Mouse (Mus musculus): ENCODE results near the gene Idi1. TPM values are rescaled to one million over a fixed set of nuclear protein-coding genes. Genes with fewer than 3 reads are reported as not detected.
A peak's percentile ranks its signal among the peaks of the same experiment; 100 is the strongest.
"Not testable (repeated sequence)": the region's sequence is repeated elsewhere in the genome, so short reads cannot be mapped to it uniquely, and the experiment has no call there.

Gene Idi1
- 103 and 107 TPM in 2 replicates for polyA plus RNA-seq (2015; fragmentation: Nextera tagmentation; extraction: Ambion mirVana)

- H3K27ac ChIP-seq (replicated peaks), result peak within 1 kb of the TSS; percentile 99
- H3K9ac ChIP-seq (replicated peaks), result peak within 1 kb of the TSS; percentile 75
- no peaks in the 10 kb centered on the region for H3K27me3 ChIP-seq (replicated peaks)
- H3K36me3 ChIP-seq, result peaks cover 14% of the 10 kb centered on the region
- WGBS, result under 1% methylated on average over 46 of the region's 46 CpGs
- peaks cover 25% of the 10 kb centered on the region for H3K4me1 ChIP-seq
- peak within 1 kb of the TSS; percentile 63 for H3K4me2 ChIP-seq
- no peaks in the 10 kb centered on the region for H3K9me3 ChIP-seq (replicated peaks)
- peak within 1 kb of the TSS; percentile 80 for H3K4me3 ChIP-seq (replicated peaks)
- peak; percentile 99 for ATAC-seq (ENCODE audit: low FRiP score)
These were observed at the start of gene Idi1 for GRCm38 (mm10) chr13:8885445-8886184. Gene Idi1 (plus strand): TSS chr13:8885501.

DNA sequence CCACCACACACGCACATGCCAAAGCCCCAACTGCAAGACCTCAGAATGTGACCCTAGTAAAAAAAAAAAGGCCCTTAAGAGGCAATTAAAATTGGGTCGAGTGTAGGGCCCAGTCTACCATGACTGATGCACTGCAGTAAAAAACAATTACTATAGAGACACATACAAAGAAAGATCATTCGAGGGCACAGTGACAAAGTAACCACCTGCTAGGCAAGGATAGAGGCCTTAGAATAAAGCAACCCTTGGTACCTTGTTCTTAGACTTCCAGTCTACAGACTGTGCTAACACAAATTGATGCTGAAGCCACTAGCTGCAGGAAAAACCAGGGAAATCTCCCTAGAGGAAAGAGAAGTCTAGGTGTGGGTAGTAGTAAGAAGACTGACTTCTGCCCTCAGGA, 46.9 kb upstream of the Idi1 start:
- H3K36me3 ChIP-seq, result peaks cover 66% of the 10 kb centered on the region
- WGBS, result 16% methylated on average over 3 of the region's 3 CpGs
- H3K9me3 ChIP-seq (replicated peaks), result no peaks in the 10 kb centered on the region

GRCm38 (mm10) chr13:8839111-8839510, 46.2 kb upstream of the Idi1 start:
- Histone ChIP-seq H3K9me3 (replicated peaks) (no peaks in the 10 kb centered on the region), H3K36me3 (peaks cover 66% of the 10 kb centered on the region), H3K27me3 (replicated peaks) (no peaks in the 10 kb centered on the region), H3K27ac (replicated peaks) (no peak overlapping the region), H3K4me2 (no peak overlapping the region), H3K9ac (replicated peaks) (no peak overlapping the region), H3K4me3 (replicated peaks) (no peak overlapping the region), H3K4me1 (no peaks in the 10 kb centered on the region)
- 87% methylated on average over 10 of the region's 10 CpGs for WGBS
- no peak for ATAC-seq (ENCODE audit: low FRiP score)

More for the DNA sequence above, 46.9 kb upstream of the Idi1 start:
- H3K27me3 ChIP-seq (replicated peaks), result no peaks in the 10 kb centered on the region
- no peak overlapping the region for H3K9ac ChIP-seq (replicated peaks)
- 0 out of 2 replicates have a peak, but pooled peaks have one; percentile 41 for ATAC-seq (ENCODE audit: low FRiP score)
- H3K4me1 ChIP-seq, result no peaks in the 10 kb centered on the region
- no peak overlapping the region for H3K4me2 ChIP-seq
- H3K4me3 ChIP-seq (replicated peaks), result no peak overlapping the region
- H3K27ac ChIP-seq (replicated peaks), result no peak overlapping the region

GRCm38 (mm10) chr13:8839937-8840336, 45.4 kb upstream of the Idi1 start:
- Histone ChIP-seq H3K4me1 (no peaks in the 10 kb centered on the region), H3K36me3 (peaks cover 61% of the 10 kb centered on the region), H3K4me3 (replicated peaks) (no peak overlapping the region), H3K4me2 (no peak overlapping the region), H3K9ac (replicated peaks) (no peak overlapping the region), H3K9me3 (replicated peaks) (no peaks in the 10 kb centered on the region), H3K27ac (replicated peaks) (no peak overlapping the region), H3K27me3 (replicated peaks) (no peaks in the 10 kb centered on the region)
- no peak for ATAC-seq (ENCODE audit: low FRiP score)
- WGBS, result 81% methylated on average over 6 of the region's 6 CpGs

- no peak overlapping the region for H3K9ac ChIP-seq (replicated peaks)
- H3K9me3 ChIP-seq (replicated peaks), result no peaks in the 10 kb centered on the region
- no peak overlapping the region for H3K4me3 ChIP-seq (replicated peaks)
- 94% methylated on average over 2 of the region's 2 CpGs for WGBS
- H3K4me2 ChIP-seq, result no peak overlapping the region
- no peaks in the 10 kb centered on the region for H3K4me1 ChIP-seq
- H3K36me3 ChIP-seq, result peaks cover 59% of the 10 kb centered on the region
- H3K27ac ChIP-seq (replicated peaks), result no peak overlapping the region
- ATAC-seq (ENCODE audit: low FRiP score), result no peak
- no peaks in the 10 kb centered on the region for H3K27me3 ChIP-seq (replicated peaks)
These were observed 44.4 kb upstream of the Idi1 start for GRCm38 (mm10) chr13:8840941-8841340.

DNA sequence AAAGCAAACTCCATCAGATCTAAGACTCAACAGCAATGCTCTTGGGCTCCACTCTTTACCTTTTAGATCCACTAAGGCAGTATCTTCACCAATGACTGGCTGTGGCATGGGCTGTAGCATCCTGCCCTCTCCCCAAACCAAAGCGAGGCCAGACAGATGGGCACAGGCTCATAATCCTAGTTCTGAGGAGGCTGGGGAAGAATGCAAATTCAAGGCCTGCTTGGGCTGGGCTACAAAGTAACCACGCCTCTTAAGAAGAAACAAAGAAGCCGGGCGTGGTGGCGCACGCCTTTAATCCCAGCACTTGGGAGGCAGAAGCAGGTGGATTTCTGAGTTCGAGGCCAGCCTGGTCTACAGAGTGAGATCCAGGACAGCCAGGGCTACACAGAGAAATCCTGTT, 43.5 kb upstream of the Idi1 start:
- H3K27ac ChIP-seq (replicated peaks); ATAC-seq (ENCODE audit: low FRiP score); H3K27me3 ChIP-seq (replicated peaks); H3K4me3 ChIP-seq (replicated peaks); H3K9me3 ChIP-seq (replicated peaks); H3K4me2 ChIP-seq; H3K9ac ChIP-seq (replicated peaks); H3K4me1 ChIP-seq: not testable (repeated sequence)
- peaks cover 56% of the 10 kb centered on the region for H3K36me3 ChIP-seq
- 95% methylated on average over 7 of the region's 7 CpGs for WGBS

DNA sequence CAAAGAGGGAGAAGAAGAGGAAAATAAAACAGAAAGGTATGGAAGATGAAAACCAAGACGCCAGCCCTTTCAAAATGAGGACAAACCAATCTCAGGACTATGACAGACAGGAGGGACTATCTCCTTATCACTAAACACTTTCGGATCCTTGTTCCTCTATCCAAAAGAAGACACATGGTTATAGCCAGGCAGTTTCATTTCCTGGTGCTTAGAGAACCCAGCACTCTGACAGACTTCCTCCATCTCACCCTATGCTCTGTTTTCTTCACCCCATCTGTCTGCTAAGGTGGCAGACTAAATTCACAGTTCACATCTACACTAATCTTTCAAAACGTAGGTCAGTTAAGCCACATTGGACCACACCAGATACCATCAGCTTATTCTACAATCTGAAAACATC, 43.0 kb upstream of the Idi1 start:
- whole genome bisulfite sequencing, result 93% methylated on average over 3 of the region's 3 CpGs
- Histone ChIP-seq H3K27ac (replicated peaks) (no peak overlapping the region), H3K4me2 (no peak overlapping the region), H3K9me3 (replicated peaks) (no peaks in the 10 kb centered on the region), H3K4me3 (replicated peaks) (no peak overlapping the region), H3K4me1 (no peaks in the 10 kb centered on the region), H3K27me3 (replicated peaks) (no peaks in the 10 kb centered on the region), H3K36me3 (peaks cover 61% of the 10 kb centered on the region), H3K9ac (replicated peaks) (no peak overlapping the region)
- no peak for ATAC-seq (ENCODE audit: low FRiP score)

DNA sequence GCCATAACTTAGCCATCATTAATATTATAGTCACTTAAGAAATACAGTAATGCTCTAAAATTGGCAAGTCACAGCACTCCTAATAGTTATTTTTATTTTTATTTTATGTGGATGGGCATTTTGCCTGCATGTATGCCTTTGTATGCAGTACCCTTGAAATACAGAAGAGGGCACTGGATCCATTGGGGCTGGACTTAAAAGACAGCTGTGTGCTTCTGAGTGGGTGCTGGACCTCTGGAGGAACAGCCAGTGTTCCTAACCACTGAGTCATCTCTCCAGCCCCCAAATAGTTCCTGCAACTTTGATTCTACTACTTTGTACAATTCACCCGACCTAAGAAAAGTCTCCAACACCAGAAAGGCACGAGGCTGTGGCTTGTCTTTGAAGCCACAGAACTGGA, 37.6 kb upstream of the Idi1 start:
- 62% methylated on average over 2 of the region's 2 CpGs for WGBS
- no peak for ATAC-seq (ENCODE audit: low FRiP score)
- H3K9ac ChIP-seq (replicated peaks), result no peak overlapping the region
- no peaks in the 10 kb centered on the region for H3K9me3 ChIP-seq (replicated peaks)
- no peak overlapping the region for H3K4me3 ChIP-seq (replicated peaks)
- H3K27ac ChIP-seq (replicated peaks), result no peak overlapping the region
- no peaks in the 10 kb centered on the region for H3K4me1 ChIP-seq
- no peaks in the 10 kb centered on the region for H3K27me3 ChIP-seq (replicated peaks)
- peaks cover 46% of the 10 kb centered on the region for H3K36me3 ChIP-seq
- H3K4me2 ChIP-seq, result no peak overlapping the region

GRCm38 (mm10) chr13:8849311-8849710, 36.0 kb upstream of the Idi1 start:
- ATAC-seq (ENCODE audit: low FRiP score), result no peak
- H3K9ac ChIP-seq (replicated peaks), result no peak overlapping the region
- H3K4me1 ChIP-seq, result no peaks in the 10 kb centered on the region
- H3K9me3 ChIP-seq (replicated peaks), result no peaks in the 10 kb centered on the region
- peaks cover 43% of the 10 kb centered on the region for H3K36me3 ChIP-seq
- WGBS, result 58% methylated on average over 1 of the region's 1 CpGs
- H3K4me3 ChIP-seq (replicated peaks), result no peak overlapping the region
- H3K27ac ChIP-seq (replicated peaks), result no peak overlapping the region
- H3K27me3 ChIP-seq (replicated peaks), result no peaks in the 10 kb centered on the region
- H3K4me2 ChIP-seq, result no peak overlapping the region

DNA sequence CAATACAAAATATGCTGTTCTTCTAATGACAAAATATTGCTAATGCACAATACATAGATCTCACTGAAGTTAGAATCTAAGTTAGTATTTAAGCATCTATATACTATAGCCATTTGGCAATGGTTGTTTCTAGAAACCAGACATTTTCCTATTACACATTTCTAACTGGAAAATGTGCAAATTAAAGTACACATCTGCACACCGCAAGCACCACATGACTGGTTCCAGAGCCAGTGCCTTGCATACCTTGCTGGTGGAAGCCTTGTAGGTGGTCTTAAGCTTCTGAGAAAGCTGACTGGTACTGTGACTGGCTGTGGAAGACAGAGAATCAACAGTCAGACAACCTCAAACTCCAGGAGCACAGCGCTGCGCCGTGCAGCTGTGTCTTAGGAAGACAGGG, 31.9 kb upstream of the Idi1 start:
- Histone ChIP-seq H3K4me3 (replicated peaks) (no peak overlapping the region), H3K4me2 (no peak overlapping the region), H3K27me3 (replicated peaks) (no peaks in the 10 kb centered on the region), H3K27ac (replicated peaks) (no peak overlapping the region), H3K9ac (replicated peaks) (no peak overlapping the region), H3K9me3 (replicated peaks) (no peaks in the 10 kb centered on the region), H3K4me1 (no peaks in the 10 kb centered on the region), H3K36me3 (peaks cover 29% of the 10 kb centered on the region)
- no peak for ATAC-seq (ENCODE audit: low FRiP score)
- 99% methylated on average over 4 of the region's 4 CpGs for WGBS

- H3K4me1 ChIP-seq, result no peaks in the 10 kb centered on the region
- no peaks in the 10 kb centered on the region for H3K27me3 ChIP-seq (replicated peaks)
- H3K9me3 ChIP-seq (replicated peaks), result no peaks in the 10 kb centered on the region
- no peak overlapping the region for H3K9ac ChIP-seq (replicated peaks)
- no peak overlapping the region for H3K4me2 ChIP-seq
- H3K36me3 ChIP-seq, result peaks cover 22% of the 10 kb centered on the region
- H3K27ac ChIP-seq (replicated peaks), result no peak overlapping the region
- ATAC-seq (ENCODE audit: low FRiP score), result no peak
- 100% methylated on average over 2 of the region's 2 CpGs for WGBS
- H3K4me3 ChIP-seq (replicated peaks), result no peak overlapping the region
These were observed 30.5 kb upstream of the Idi1 start for GRCm38 (mm10) chr13:8854769-8855168.

- 92% methylated on average over 6 of the region's 6 CpGs for WGBS
- Histone ChIP-seq H3K4me2 (no peak overlapping the region), H3K9ac (replicated peaks) (no peak overlapping the region), H3K27ac (replicated peaks) (no peak overlapping the region), H3K36me3 (peaks cover 23% of the 10 kb centered on the region), H3K27me3 (replicated peaks) (no peaks in the 10 kb centered on the region), H3K9me3 (replicated peaks) (no peaks in the 10 kb centered on the region), H3K4me1 (no peaks in the 10 kb centered on the region), H3K4me3 (replicated peaks) (no peak overlapping the region)
- ATAC-seq (ENCODE audit: low FRiP score), result no peak
These were observed 26.8 kb upstream of the Idi1 start for GRCm38 (mm10) chr13:8858453-8858852.

All from neural tube, embryonic 15.5 days (tissue).